Mouse (Mus musculus) left cerebral cortex, adult 18-20 months (tissue): ENCODE results near the gene Fcrl5. TPM values are rescaled to one million over a fixed set of nuclear protein-coding genes. Genes with fewer than 3 reads are reported as not detected.

Experiments used
- DNase-seq, 2 experiments: peaks; one replicate each; pipeline ENCODE4 v3.0.0; 2021 to 2022; ENCODE audit warnings: low spot score in 2 of 2, mixed read lengths in 1 of 2
- total RNA-seq, 2 experiments: library from RNA; stranded (reverse); gene quantifications; 2 replicates each; pipeline ENCODE4 v1.2.3; 2021

Fcrl5 gene
- total RNA-seq, 2 experiments from 2014 or later, result not detected

- DNase-seq, result no peak
Measured at GRCm38 (mm10) chr3:87528021-87528420, 92.4 kb downstream of the Fcrl5 start.

GRCm38 (mm10) chr3:87528841-87529240 is 93.3 kb downstream of the Fcrl5 start:
- DNase-seq, result no peak

GRCm38 (mm10) chr3:87529568-87529967 is 94.0 kb downstream of the Fcrl5 start:
- no peak for DNase-seq

GRCm38 (mm10) chr3:87530234-87530633 is 94.7 kb downstream of the Fcrl5 start:
- DNase-seq, result no peak

- DNase-seq, result no peak
Measured at GRCm38 (mm10) chr3:87533667-87534378, 98.2 kb downstream of the Fcrl5 start.

- DNase-seq, result no peak
Measured at GRCm38 (mm10) chr3:87538034-87538433, 102.5 kb downstream of the Fcrl5 start.

GRCm38 (mm10) chr3:87540028-87540675 is 104.6 kb downstream of the Fcrl5 start:
- no peak for DNase-seq

- no peak for DNase-seq
Measured at GRCm38 (mm10) chr3:87540714-87541113, 105.1 kb downstream of the Fcrl5 start.

GRCm38 (mm10) chr3:87542481-87543215 is 107.1 kb downstream of the Fcrl5 start:
- no peak for DNase-seq

- DNase-seq, result no peak
Measured at GRCm38 (mm10) chr3:87545554-87545953, 110.0 kb downstream of the Fcrl5 start.

- DNase-seq, result peak; percentile 65 to 85
Measured at GRCm38 (mm10) chr3:87546291-87546721, 110.7 kb downstream of the Fcrl5 start.

- no peak for DNase-seq
Measured at GRCm38 (mm10) chr3:87549908-87550307, 114.3 kb downstream of the Fcrl5 start.

Other genes starting within 250 kb of the Fcrl5 start
- gene Fcrls, start 172.0 kb upstream of the Fcrl5 start, total RNA-seq, result 10 to 100 TPM; 21.5 to 23.6 TPM
- not detected for gene Cd5l, start 77.9 kb upstream of the Fcrl5 start, total RNA-seq
- under 1 TPM; 0.26 to 0.30 TPM for gene Fcrl1, start 59.4 kb upstream of the Fcrl5 start, total RNA-seq
- 10 to 100 TPM; 28.0 to 28.1 TPM for gene Etv3, start 89.6 kb downstream of the Fcrl5 start, total RNA-seq
- 10 to 100 TPM; 58.3 to 60.9 TPM for gene Arhgef11, start 181.8 kb downstream of the Fcrl5 start, total RNA-seq